Mouse (Mus musculus): ENCODE measurements around the gene Med13l. TPM values are rescaled to one million over a fixed set of nuclear protein-coding genes. Genes with fewer than 3 reads are reported as not detected.

The Med13l gene
- polyA plus RNA-seq, 1 experiment: 2.3 TPM

GRCm38 (mm10) chr5:118665023-118665422 lies 104.5 kb downstream of the Med13l start:
- Histone ChIP-seq H3K27me3 (ENCODE audit: control insufficient read depth) (no peaks in the 10 kb centered on the region), H3K4me1 (ENCODE audit: control insufficient read depth) (peaks cover 20% of the 10 kb centered on the region), H3K4me3 (replicated peaks) (no peak overlapping the region), H3K36me3 (ENCODE audit: control insufficient read depth) (peaks cover 65% of the 10 kb centered on the region), H3K9me3 (ENCODE audit: control insufficient read depth, low read length) (no peaks in the 10 kb centered on the region)
- TF ChIP-seq GATA1 (IDR thresholded peaks at IDR 0.05; ENCODE audit: low read length) (no peak), TAL1 (IDR thresholded peaks at IDR 0.05; ENCODE audit: low read length) (no peak)

- peaks cover 20% of the 10 kb centered on the region for H3K4me1 ChIP-seq (ENCODE audit: control insufficient read depth)
- H3K36me3 ChIP-seq (ENCODE audit: control insufficient read depth): peaks cover 63% of the 10 kb centered on the region
- no peaks in the 10 kb centered on the region for H3K9me3 ChIP-seq (ENCODE audit: control insufficient read depth, low read length)
- H3K4me3 ChIP-seq (replicated peaks): no peak overlapping the region
- no peaks in the 10 kb centered on the region for H3K27me3 ChIP-seq (ENCODE audit: control insufficient read depth)
- TF ChIP-seq TAL1 (IDR thresholded peaks at IDR 0.05; ENCODE audit: low read length) (no peak), GATA1 (IDR thresholded peaks at IDR 0.05; ENCODE audit: low read length) (no peak)
These were observed 106.1 kb downstream of the Med13l start for GRCm38 (mm10) chr5:118666437-118667207.

GRCm38 (mm10) chr5:118667863-118668262 lies 107.4 kb downstream of the Med13l start:
- peaks cover 20% of the 10 kb centered on the region for H3K4me1 ChIP-seq (ENCODE audit: control insufficient read depth)
- no peaks in the 10 kb centered on the region for H3K27me3 ChIP-seq (ENCODE audit: control insufficient read depth)
- no peaks in the 10 kb centered on the region for H3K9me3 ChIP-seq (ENCODE audit: control insufficient read depth, low read length)
- H3K36me3 ChIP-seq (ENCODE audit: control insufficient read depth): peaks cover 70% of the 10 kb centered on the region
- no peak for TF ChIP-seq TAL1 (IDR thresholded peaks at IDR 0.05; ENCODE audit: low read length)
- TF ChIP-seq GATA1 (IDR thresholded peaks at IDR 0.05; ENCODE audit: low read length): no peak
- no peak overlapping the region for H3K4me3 ChIP-seq (replicated peaks)

DNA sequence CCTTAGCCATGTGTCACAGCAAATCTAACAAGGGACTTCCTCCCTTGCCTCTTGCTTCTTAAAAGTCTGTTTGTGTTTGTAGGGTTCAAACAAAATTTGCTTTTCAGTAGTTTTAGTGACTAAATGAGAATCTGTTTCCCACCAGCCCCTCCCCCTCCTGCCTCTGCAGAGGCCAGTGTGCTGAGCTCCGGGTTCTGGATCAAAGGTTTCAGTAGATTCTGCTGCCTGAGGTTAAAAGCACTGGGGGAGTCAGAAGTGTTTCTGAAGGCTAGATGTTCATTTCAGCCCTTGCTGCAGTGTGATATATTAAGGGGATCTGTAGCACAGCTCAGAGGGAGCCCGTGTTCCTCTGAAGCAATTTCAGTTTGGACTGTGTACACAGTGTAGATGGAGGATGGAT lies 108.5 kb downstream of the Med13l start:
- H3K4me3 ChIP-seq (replicated peaks): no peak overlapping the region

GRCm38 (mm10) chr5:118672111-118672510 lies 111.6 kb downstream of the Med13l start:
- H3K4me1 ChIP-seq (ENCODE audit: control insufficient read depth): peaks cover 10% of the 10 kb centered on the region

More for the DNA sequence above, 108.5 kb downstream of the Med13l start:
- H3K36me3 ChIP-seq (ENCODE audit: control insufficient read depth): peaks cover 75% of the 10 kb centered on the region
- TF ChIP-seq TAL1 (IDR thresholded peaks at IDR 0.05; ENCODE audit: low read length) (no peak), GATA1 (IDR thresholded peaks at IDR 0.05; ENCODE audit: low read length) (no peak)
- H3K9me3 ChIP-seq (ENCODE audit: control insufficient read depth, low read length): no peaks in the 10 kb centered on the region
- no peaks in the 10 kb centered on the region for H3K27me3 ChIP-seq (ENCODE audit: control insufficient read depth)
- peaks cover 20% of the 10 kb centered on the region for H3K4me1 ChIP-seq (ENCODE audit: control insufficient read depth)

DNA sequence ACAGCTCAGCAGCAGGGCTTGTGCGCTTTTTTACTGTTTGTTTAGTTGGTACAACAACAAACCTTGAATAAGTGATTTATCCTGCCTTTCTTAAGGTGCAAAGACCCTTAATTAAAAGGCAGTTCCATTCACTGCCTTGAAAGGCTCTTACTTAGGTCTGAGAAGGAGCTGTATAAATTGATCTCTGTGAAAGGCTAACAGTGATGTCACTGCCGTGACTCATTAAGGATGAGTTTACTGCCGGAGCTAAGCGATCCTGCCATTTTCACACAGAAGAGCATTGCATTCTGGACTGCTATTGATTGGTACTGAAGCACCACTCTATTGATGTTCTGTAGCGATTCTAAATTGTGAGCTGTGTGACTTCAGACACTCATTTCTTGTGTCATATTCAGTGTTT lies 113.4 kb downstream of the Med13l start:
- peaks cover 16% of the 10 kb centered on the region for H3K4me1 ChIP-seq (ENCODE audit: control insufficient read depth)
- no peaks in the 10 kb centered on the region for H3K9me3 ChIP-seq (ENCODE audit: control insufficient read depth, low read length)
- no peaks in the 10 kb centered on the region for H3K27me3 ChIP-seq (ENCODE audit: control insufficient read depth)
- peaks cover 89% of the 10 kb centered on the region for H3K36me3 ChIP-seq (ENCODE audit: control insufficient read depth)
- H3K4me3 ChIP-seq (replicated peaks): no peak overlapping the region
- no peak for TF ChIP-seq GATA1 (IDR thresholded peaks at IDR 0.05; ENCODE audit: low read length)
- TF ChIP-seq TAL1 (IDR thresholded peaks at IDR 0.05; ENCODE audit: low read length): no peak

More at GRCm38 (mm10) chr5:118672111-118672510, 111.6 kb downstream of the Med13l start:
- H3K27me3 ChIP-seq (ENCODE audit: control insufficient read depth): no peaks in the 10 kb centered on the region
- peaks cover 77% of the 10 kb centered on the region for H3K36me3 ChIP-seq (ENCODE audit: control insufficient read depth)
- no peak for TF ChIP-seq TAL1 (IDR thresholded peaks at IDR 0.05; ENCODE audit: low read length)
- no peak for TF ChIP-seq GATA1 (IDR thresholded peaks at IDR 0.05; ENCODE audit: low read length)
- H3K9me3 ChIP-seq (ENCODE audit: control insufficient read depth, low read length): no peaks in the 10 kb centered on the region
- no peak overlapping the region for H3K4me3 ChIP-seq (replicated peaks)

DNA sequence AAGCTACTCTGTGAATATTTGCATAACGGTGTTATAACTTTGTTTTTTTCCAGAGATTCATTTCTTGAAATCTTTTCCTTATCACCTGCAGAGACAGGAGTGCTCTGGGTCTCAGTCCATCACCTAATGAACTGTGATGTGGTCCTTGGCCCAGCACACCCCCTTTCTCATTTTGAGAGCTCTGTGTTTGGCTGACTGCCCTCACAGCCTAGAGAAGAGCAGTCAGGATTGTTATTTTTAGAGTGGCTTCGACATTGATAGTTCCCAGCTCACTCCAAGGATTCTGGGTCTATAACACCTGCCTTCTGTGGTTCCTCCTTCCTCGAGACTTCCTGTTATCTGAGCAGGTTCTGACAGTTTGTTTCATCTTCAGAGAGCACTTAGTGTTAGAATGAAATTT lies 113.8 kb downstream of the Med13l start:
- Histone ChIP-seq H3K36me3 (ENCODE audit: control insufficient read depth) (peaks cover 89% of the 10 kb centered on the region), H3K4me3 (replicated peaks) (no peak overlapping the region), H3K4me1 (ENCODE audit: control insufficient read depth) (peaks cover 12% of the 10 kb centered on the region), H3K9me3 (ENCODE audit: control insufficient read depth, low read length) (no peaks in the 10 kb centered on the region), H3K27me3 (ENCODE audit: control insufficient read depth) (no peaks in the 10 kb centered on the region)
- no peak for TF ChIP-seq GATA1 (IDR thresholded peaks at IDR 0.05; ENCODE audit: low read length)
- TF ChIP-seq TAL1 (IDR thresholded peaks at IDR 0.05; ENCODE audit: low read length): no peak

DNA sequence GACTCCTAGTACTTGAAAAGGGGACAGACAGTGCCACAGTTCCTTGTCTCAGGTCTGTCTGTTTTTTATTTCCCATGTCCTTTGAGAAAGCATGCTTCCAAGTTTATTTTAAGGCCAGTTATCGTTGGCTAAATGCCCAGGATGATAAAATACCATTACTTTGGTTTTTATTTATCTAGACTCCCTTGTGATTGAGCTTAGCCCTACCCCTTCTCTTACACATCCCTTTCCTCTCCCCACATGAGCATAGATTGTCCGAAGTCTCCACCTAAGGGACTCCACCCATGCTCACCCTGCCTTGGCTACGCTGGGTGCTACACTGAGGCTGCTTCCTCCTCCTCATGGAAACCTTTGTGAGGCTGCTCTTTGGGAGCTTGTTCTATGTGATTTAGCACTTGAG lies 115.2 kb downstream of the Med13l start:
- Histone ChIP-seq H3K4me3 (replicated peaks) (no peak overlapping the region), H3K36me3 (ENCODE audit: control insufficient read depth) (peaks cover 97% of the 10 kb centered on the region), H3K4me1 (ENCODE audit: control insufficient read depth) (peaks cover 12% of the 10 kb centered on the region), H3K27me3 (ENCODE audit: control insufficient read depth) (no peaks in the 10 kb centered on the region), H3K9me3 (ENCODE audit: control insufficient read depth, low read length) (no peaks in the 10 kb centered on the region)
- no peak for TF ChIP-seq GATA1 (IDR thresholded peaks at IDR 0.05; ENCODE audit: low read length)
- no peak for TF ChIP-seq TAL1 (IDR thresholded peaks at IDR 0.05; ENCODE audit: low read length)

DNA sequence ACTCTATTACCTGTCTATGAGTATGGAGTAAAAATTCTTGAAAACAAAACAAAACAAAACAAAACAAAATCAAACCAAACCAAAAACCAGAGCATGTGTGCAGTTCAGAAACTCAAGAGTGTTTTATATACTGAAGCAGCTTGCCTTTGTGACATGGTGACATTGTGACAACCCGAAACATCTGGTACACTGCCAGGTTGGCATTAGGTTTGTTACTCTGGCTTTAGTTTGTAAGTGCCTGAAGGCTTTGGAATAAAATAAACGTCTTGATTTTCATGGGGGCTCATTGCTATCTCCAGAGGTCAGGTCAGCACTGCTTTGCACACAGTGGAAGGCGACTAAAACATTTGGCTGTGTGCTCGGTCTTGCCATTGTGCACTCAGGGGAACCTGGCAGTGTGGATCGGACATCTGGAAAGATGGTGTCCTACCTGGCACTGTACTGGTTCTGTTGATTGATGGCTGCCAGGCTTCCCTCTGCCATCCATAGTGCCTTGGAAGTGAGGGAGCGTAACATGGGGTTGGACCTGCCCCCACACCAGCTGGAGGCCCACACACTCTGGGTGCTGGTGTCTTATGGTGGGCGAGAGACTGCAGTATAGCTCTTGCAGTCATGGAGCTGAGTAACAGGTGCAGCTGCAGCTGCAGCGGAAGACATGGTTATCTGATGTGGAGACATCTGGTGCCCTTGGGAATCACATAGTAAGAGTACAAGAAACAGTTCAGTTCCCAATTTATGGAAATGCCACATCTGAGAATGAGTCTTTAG lies 115.9 kb downstream of the Med13l start:
- H3K36me3 ChIP-seq (ENCODE audit: control insufficient read depth): peaks cover 97% of the 10 kb centered on the region
- H3K4me1 ChIP-seq (ENCODE audit: control insufficient read depth): peaks cover 14% of the 10 kb centered on the region
- no peaks in the 10 kb centered on the region for H3K27me3 ChIP-seq (ENCODE audit: control insufficient read depth)
- TF ChIP-seq GATA1 (IDR thresholded peaks at IDR 0.05; ENCODE audit: low read length) (no peak), TAL1 (IDR thresholded peaks at IDR 0.05; ENCODE audit: low read length) (no peak)
- H3K4me3 ChIP-seq (replicated peaks): no peak overlapping the region
- no peaks in the 10 kb centered on the region for H3K9me3 ChIP-seq (ENCODE audit: control insufficient read depth, low read length)

Data from erythroblast, embryonic 14.5 days (primary cell).